Mouse (Mus musculus) brown adipose tissue, adult 24 weeks (tissue): Measurements from ENCODE around the gene Nsmce3. TPM values are rescaled to one million over a fixed set of nuclear protein-coding genes. Genes with fewer than 3 reads are reported as not detected.

ENCODE experiments used
- H3K27ac ChIP-seq: fragments of 200-500 bp; replicated peaks from 2 replicates; pipeline ENCODE4 v1.5.1; 2012; ENCODE audit warnings: low read depth, mild to moderate bottlenecking, low read length
- H3K4me1 ChIP-seq: fragments of 200-500 bp; 2 replicates; pipeline ENCODE4 v1.6.1; 2012; ENCODE audit warnings: low read length, mixed read lengths; ENCODE audit not compliant: control insufficient read depth, insufficient read depth, insufficient read length
- H3K4me3 ChIP-seq: fragments of 200-500 bp; 2 replicates; pipeline ENCODE4 v1.5.1; 2012; ENCODE audit warnings: low read depth, mild to moderate bottlenecking, low read length, moderate library complexity; ENCODE audit not compliant: insufficient read depth
- polyA plus RNA-seq: library from polyadenylated mRNA; stranded (reverse); fragments of >200 nt; gene quantifications from 2 replicates; pipeline ENCODE4 v1.2.4, GENCODE M21; 2012; ENCODE audit not compliant: missing spikeins, insufficient read depth, insufficient read length

Nsmce3 gene
- polyA plus RNA-seq, 1 experiment: 2.9 TPM

DNA sequence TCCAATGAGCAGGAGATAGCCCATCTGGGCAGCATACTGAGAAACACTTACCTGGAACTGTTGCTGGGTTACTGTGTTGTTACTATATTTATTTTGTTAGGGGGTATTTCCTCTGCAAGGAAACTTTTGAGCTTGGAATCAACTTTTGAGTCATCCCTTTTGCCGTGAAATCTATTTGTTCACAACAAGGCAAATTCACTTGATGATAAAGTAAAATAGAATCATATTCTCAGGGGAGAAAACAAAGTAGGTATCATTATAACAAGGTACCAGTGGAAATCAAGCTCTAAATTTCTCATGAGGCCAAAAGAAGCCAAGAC lies 32.3 kb downstream of the Nsmce3 start:
- H3K4me1 ChIP-seq: no peaks in the 10 kb centered on the region
- no peak overlapping the region for H3K27ac ChIP-seq
- no peak overlapping the region for H3K4me3 ChIP-seq

DNA sequence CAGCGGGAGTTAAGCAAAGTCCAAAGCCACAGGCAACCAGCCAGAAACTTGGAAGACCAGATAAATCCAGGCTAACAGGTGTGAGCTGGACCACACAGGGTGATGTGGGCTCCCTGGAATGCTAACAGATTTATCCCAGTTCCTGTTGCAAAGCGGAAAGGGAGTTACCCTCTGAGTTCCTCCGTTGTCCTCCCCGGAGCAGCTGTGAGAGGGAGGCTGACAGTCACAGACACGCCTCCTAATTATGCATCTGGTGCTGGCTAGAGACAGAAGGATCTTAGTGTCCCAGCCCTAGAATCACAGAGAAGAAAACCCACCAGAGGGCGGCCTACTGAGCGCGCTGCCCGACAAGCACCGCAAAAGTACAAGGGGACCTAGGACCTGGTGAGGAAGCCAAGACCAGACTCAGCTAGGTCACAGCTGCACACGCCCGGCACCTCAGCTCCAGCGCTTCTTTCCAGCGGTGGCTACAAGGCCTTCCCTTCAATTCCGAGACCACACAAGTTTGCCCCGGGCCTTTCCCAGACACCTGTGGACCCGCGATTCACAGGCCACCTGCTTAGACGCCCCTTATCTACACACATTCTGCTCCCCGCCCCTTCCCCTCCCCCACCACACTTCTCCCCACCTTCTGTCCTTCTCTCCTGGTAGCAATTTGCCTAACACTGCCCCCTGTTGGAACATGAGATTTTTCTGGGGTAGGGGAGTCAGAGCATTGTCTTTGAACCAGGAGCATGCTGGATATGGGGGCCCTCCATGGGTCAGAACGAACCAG lies 32.8 kb downstream of the Nsmce3 start:
- Histone ChIP-seq H3K4me1 (no peaks in the 10 kb centered on the region), H3K27ac (no peak overlapping the region), H3K4me3 (no peak overlapping the region)

DNA sequence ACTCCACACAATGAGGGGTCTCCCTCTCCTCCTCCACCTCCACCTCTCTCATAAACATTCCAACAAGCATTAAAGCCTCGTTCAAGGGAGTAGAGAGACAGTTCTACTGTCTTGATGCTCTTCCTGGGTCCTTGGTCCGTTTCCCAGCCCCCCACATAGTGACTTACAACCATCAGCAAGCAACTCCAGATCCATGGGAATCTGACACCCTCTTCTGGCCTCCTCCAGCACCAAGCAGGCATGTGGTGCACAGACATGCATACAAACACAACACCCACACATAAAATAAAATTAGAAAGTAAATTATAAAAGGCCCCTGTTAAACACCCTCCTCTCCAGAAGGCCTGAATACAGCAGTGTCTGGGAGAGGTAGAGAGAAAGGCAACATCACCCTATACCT lies 33.5 kb downstream of the Nsmce3 start:
- no peak overlapping the region for H3K4me3 ChIP-seq
- no peak overlapping the region for H3K27ac ChIP-seq
- H3K4me1 ChIP-seq: no peaks in the 10 kb centered on the region

DNA sequence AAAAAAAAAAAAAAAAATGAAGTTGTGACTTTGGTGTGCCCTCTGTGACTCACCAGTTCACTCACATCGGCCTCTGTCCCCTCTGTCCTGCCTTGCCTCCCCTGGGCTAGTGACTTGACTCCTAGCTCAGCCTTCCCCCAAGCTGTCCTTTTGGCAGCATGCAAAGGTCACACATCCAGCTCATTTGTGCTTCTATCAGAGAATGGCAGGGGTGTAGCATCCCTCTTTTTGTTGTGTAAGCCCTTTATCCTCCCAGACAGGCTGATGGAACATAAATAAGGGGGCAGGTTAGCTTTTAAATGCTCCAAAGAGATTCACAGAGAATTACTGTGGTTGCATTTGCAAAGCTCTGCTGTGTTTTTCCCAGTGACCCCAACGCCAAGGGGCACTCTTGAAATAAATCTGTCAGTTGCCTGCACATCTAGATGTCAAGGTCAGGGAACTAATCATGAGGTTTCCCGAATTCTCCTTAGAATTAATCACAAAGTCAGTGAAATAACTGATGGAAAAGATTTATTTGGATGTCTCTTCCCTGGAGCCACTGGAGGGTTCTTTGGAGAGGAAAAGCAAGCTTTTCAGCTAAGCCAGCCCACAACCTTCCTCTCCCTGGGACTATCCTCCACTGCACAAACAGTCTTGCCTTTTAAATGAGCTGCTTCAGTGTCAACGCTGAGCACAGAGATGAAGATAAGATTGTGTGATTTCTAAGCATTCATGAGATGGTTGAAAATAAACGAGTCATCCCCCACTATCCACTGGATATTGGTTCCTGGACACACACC lies 42.4 kb downstream of the Nsmce3 start:
- Histone ChIP-seq H3K4me1 (no peaks in the 10 kb centered on the region), H3K4me3 (no peak overlapping the region), H3K27ac (no peak overlapping the region)

DNA sequence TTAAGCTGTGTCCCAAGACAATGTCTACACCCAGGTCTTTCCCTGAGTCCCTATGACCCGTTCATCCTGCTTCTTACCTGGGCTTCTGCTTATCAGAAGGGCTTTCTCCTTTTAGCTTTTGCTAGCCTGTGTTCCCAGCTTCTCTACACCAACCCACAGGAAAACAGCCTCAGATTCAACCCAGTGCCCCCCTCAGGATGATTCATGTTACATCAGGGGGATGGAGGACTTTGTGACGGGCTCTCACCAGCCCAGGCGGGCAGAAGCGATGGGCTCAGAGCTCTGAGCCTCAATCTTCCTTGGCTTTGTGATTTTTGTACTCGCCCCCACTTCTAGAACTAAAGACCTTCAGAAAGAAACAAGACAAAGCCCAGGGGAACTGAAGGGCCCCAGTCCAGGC lies 51.7 kb downstream of the Nsmce3 start:
- no peaks in the 10 kb centered on the region for H3K4me1 ChIP-seq
- no peak overlapping the region for H3K4me3 ChIP-seq
- H3K27ac ChIP-seq: no peak overlapping the region

DNA sequence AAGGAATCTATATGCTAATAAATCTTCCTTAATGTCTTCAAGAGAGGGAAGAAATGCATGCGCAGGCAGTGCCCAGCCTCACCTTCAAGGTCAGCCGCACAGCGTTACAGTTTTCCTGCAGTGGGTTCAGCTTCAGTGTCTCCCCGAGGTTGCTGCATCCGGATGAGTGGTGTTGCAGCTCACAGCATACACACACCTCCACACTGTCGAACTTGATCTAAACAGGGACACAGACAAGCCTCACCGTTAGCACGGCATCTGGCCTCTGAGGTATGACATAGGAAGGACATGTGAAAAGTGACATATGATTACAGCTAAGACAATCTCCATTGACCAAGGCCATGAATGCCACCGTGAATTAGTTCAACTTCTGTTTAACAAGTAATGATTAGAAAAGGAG lies 53.1 kb downstream of the Nsmce3 start:
- Histone ChIP-seq H3K27ac (no peak overlapping the region), H3K4me3 (no peak overlapping the region), H3K4me1 (no peaks in the 10 kb centered on the region)
